Mouse (Mus musculus) thymus, adult 2 months (tissue): ENCODE measurements at regions not wholly inside any gene's neighbourhood (a gene's known extent, or its start where the extent isn't known, plus 50 kb on each side); places are given as distances from the start of the nearest gene placed in this dataset.

ENCODE experiments used
- CTCF ChIP-seq: fragments of 200-500 bp; IDR thresholded peaks from 2 replicates; pipeline ENCODE4 v1.5.1; 2012; ENCODE audit warnings: mild to moderate bottlenecking, control low read depth, low read length, moderate library complexity, borderline replicate concordance; ENCODE audit not compliant: control insufficient read depth, poor library complexity, insufficient read depth; ENCODE audit errors: extremely low read depth
- POLR2A ChIP-seq: fragments of 200-500 bp; IDR thresholded peaks from 2 replicates; pipeline ENCODE4 v1.6.1; 2012; ENCODE audit warnings: mild to moderate bottlenecking, low read length, control low read depth, moderate library complexity; ENCODE audit not compliant: control insufficient read depth, poor library complexity, insufficient read depth; ENCODE audit errors: extremely low read depth

GRCm38 (mm10) chr10:43740204-43740865 is 161.2 kb downstream of the Qrsl1 start:
- no peak for TF ChIP-seq CTCF
- TF ChIP-seq POLR2A = no peak
